Mouse (Mus musculus) spleen, adult 2 months (tissue): ENCODE results near the gene Ccdc39.

Experiments
- CTCF ChIP-seq: fragments of 200-500 bp; IDR thresholded peaks from 2 replicates; pipeline ENCODE4 v1.5.1; 2011; ENCODE audit warnings: mild to moderate bottlenecking, inconsistent platforms; ENCODE audit not compliant: insufficient read depth, insufficient read length, insufficient replicate concordance; ENCODE audit errors: extremely low read depth
- POLR2A ChIP-seq: fragments of 200-500 bp; IDR thresholded peaks from 2 replicates; pipeline ENCODE4 v1.6.1; 2011; ENCODE audit warnings: low read depth, low read length, inconsistent platforms

DNA sequence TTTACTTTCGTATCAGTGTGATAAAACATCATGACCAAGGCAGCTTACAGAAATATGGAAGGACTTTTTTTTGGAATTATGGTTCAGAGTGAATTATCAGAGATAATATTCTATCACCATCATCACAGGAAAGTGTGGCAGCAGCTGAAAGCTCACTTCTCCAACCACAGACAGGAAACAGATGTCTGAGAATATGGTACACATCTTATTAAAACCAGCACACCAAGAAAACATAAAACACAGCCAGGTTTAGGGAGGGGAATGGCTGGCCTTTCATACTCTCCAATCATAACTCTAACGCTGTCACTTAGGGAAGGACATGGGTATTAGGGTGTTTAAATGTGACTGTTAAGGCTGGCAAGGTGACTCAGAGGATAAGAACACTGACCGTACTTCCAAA lies 14.8 kb upstream of the Ccdc39 start:
- TF ChIP-seq POLR2A (no peak), CTCF (no peak)
